Mouse (Mus musculus) liver, embryonic 11.5 days (tissue): ENCODE data around the gene Olfr984. TPM values are rescaled to one million over a fixed set of nuclear protein-coding genes. Genes with fewer than 3 reads are reported as not detected.

Experiments used
- ATAC-seq: fragments of 200-750 bp; cut with Nextera tagmentation; replicated peaks from 2 replicates; pipeline ENCODE4 v1.8.0; 2017; ENCODE audit warnings: moderate number of reproducible peaks, mild to moderate bottlenecking, moderate TSS enrichment, moderate library complexity; ENCODE audit not compliant: low FRiP score
- DNase-seq: peaks from one replicate; pipeline ENCODE4 v3.0.0-alpha.2; 2017; ENCODE audit warnings: low spot score
- H3K27ac ChIP-seq: fragments of 300-500 bp; sonication (generic); 2 replicates; pipeline ENCODE4 v1.5.1; 2014; ENCODE audit warnings: mild to moderate bottlenecking, low read depth, low read length, control low read depth
- H3K27me3 ChIP-seq: fragments of 300-500 bp; sonication (generic); replicated peaks from 2 replicates; pipeline ENCODE4 v1.6.1; 2014; ENCODE audit warnings: low read length, mixed read lengths; ENCODE audit not compliant: control insufficient read depth, insufficient read depth
- H3K36me3 ChIP-seq: fragments of 300-500 bp; sonication (generic); 2 replicates; pipeline ENCODE4 v1.6.1; 2014; ENCODE audit warnings: mild to moderate bottlenecking, low read length, moderate library complexity, mixed read lengths; ENCODE audit not compliant: control insufficient read depth, insufficient read depth
- H3K4me1 ChIP-seq: fragments of 300-500 bp; sonication (generic); replicated peaks from 2 replicates; pipeline ENCODE4 v1.6.1; 2014; ENCODE audit warnings: low read length, mixed read lengths; ENCODE audit not compliant: control insufficient read depth, insufficient read depth
- H3K4me2 ChIP-seq: fragments of 300-500 bp; sonication (generic); 2 replicates; pipeline ENCODE4 v1.6.1; 2014; ENCODE audit warnings: mild to moderate bottlenecking, control low read depth, moderate library complexity
- H3K4me3 ChIP-seq: fragments of 300-500 bp; sonication (generic); 2 replicates; pipeline ENCODE4 v1.5.1; 2014; ENCODE audit warnings: low read depth, low read length, control low read depth
- H3K9ac ChIP-seq: fragments of 300-500 bp; sonication (generic); 2 replicates; pipeline ENCODE4 v1.6.1; 2014; ENCODE audit warnings: low read depth, low read length, control low read depth
- H3K9me3 ChIP-seq: fragments of 300-500 bp; sonication (generic); 2 replicates; pipeline ENCODE4 v1.6.1; 2016; ENCODE audit warnings: low read length, inconsistent platforms, mixed read lengths; ENCODE audit not compliant: control insufficient read depth
- WGBS: fragments of 180-500 bp; shearing (Covaris S2); extraction: QIAGEN DNeasy Blood & Tissue Kit; methylation state at CpG from one replicate; pipeline ENCODE4 v1.1.7; 2014; 5-methylcytosine and 5-hydroxymethylcytosine counted together
- polyA plus RNA-seq: library from polyadenylated mRNA; unstranded; fragments of >200 nt; fragmentation: Nextera tagmentation; extraction: Ambion mirVana; gene quantifications from 2 replicates; pipeline ENCODE4 v1.2.1, GENCODE M21; 2014

Gene Olfr984
- not detected in 2 replicates for polyA plus RNA-seq

DNA sequence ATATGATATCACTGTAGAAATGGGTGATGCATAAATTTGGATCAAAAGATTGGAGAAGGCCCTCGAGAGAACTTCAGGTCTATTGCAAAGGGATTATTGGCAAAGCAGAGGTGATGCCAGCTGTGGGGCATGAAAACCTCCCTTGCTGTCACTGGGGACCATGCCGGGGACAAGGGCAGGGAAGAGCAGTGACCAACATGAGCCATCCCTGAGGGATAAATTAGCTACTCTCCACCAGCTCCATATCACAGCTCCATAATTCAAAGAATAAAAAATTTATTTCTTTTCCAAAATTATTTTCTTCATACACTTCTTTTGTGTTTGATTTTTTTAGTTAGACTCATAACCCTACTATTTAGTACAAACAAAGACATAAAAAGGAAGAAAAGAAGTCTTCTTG is at the start of gene Olfr984:
Gene Olfr984 (minus strand): TSS at position 101 of the 400 bp plus-strand sequence.
- Histone ChIP-seq H3K27me3 (no peaks in the 10 kb centered on the region), H3K9ac (no peak within 1 kb of the TSS), H3K9me3 (no peaks in the 10 kb centered on the region), H3K4me2 (no peak within 1 kb of the TSS), H3K4me1 (no peaks in the 10 kb centered on the region), H3K36me3 (no peaks in the 10 kb centered on the region), H3K27ac (no peak within 1 kb of the TSS), H3K4me3 (no peak within 1 kb of the TSS)
- ATAC-seq (no peak), DNase-seq (no peak)
- 83% methylated on average over 2 of the region's 2 CpGs for WGBS

DNA sequence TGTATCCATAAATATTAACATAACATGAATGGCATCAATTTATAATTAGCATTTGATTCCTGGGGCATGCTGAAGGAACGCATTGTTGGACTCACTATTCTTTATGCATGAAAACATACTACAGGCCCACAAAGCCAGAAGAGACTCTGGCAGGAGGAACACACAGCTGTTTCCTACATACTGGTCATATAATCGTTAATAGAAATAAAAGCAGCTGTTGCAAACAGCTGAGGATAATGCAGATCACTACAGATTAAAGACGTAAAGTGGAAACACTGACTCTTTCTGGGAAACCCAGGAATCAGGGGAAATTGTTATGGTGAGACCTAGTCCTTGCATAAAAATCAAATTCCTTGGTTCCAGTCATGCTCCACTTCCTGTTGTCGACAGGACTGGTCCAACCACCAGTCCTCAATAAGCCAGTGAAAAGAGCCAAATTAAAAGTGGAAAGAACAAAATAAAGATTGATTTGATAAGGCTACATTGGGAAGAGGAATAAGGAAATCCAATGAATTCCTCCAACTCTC is 41.2 kb upstream of the Olfr984 start:
- ATAC-seq = no peak
- no peak overlapping the region for H3K27ac ChIP-seq
- no peaks in the 10 kb centered on the region for H3K4me1 ChIP-seq
- DNase-seq = no peak
- H3K36me3 ChIP-seq = no peaks in the 10 kb centered on the region
- H3K4me2 ChIP-seq = no peak overlapping the region
- WGBS = 79% methylated on average over 4 of the region's 4 CpGs
- no peaks in the 10 kb centered on the region for H3K27me3 ChIP-seq
- no peaks in the 10 kb centered on the region for H3K9me3 ChIP-seq
- no peak overlapping the region for H3K9ac ChIP-seq
- no peak overlapping the region for H3K4me3 ChIP-seq

DNA sequence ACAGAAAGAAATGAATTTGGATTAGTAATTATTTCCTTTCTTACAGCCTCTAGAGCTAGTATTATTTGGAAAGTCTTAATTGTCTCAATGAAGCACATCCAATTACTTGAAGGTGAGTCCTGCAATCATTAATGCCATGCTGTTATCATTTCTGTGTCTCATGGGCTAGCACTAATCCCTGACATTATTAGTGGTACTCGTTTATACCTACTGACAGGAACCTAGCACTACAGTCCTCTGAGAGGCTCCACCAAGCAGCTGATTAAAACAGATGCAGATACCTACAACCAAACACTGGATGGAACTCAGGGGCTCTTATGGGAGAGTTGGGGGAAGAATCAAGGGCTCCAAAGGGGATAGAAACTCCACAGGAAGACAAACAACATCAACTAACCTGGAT is 27.5 kb upstream of the Olfr984 start:
- DNase-seq (no peak), ATAC-seq (no peak)
- H3K27me3 ChIP-seq = no peaks in the 10 kb centered on the region
- H3K4me3 ChIP-seq = no peak overlapping the region
- H3K4me2 ChIP-seq = no peak overlapping the region
- H3K9ac ChIP-seq = no peak overlapping the region
- 67% methylated on average over 1 of the region's 1 CpGs for WGBS
- no peaks in the 10 kb centered on the region for H3K36me3 ChIP-seq
- H3K9me3 ChIP-seq = no peaks in the 10 kb centered on the region
- no peak overlapping the region for H3K27ac ChIP-seq
- H3K4me1 ChIP-seq = no peaks in the 10 kb centered on the region

DNA sequence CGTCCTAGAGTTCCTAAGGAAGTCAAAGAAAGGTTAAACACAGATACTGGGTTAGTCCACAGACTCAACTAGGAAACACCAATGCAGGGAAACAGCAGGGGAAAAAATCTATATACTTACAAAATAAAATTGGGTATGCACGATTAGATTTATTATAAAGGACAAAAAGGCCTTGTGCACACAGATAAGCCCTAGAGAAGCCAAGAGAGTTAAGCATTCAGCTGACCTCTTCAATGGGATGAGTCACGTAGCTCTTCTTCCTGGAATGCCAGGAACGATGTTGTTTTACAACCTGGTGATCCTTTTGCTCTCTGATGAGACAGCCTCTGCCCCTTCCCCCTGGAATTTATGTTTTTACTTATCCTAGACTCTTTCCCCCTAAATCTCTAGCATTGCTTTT is 25.5 kb upstream of the Olfr984 start:
- ATAC-seq (no peak), DNase-seq (no peak)
- Histone ChIP-seq H3K9me3 (no peaks in the 10 kb centered on the region), H3K4me1 (no peaks in the 10 kb centered on the region), H3K4me3 (no peak overlapping the region), H3K27me3 (no peaks in the 10 kb centered on the region), H3K4me2 (no peak overlapping the region), H3K9ac (no peak overlapping the region), H3K27ac (no peak overlapping the region), H3K36me3 (no peaks in the 10 kb centered on the region)
- 56% methylated on average over 4 of the region's 4 CpGs for WGBS

DNA sequence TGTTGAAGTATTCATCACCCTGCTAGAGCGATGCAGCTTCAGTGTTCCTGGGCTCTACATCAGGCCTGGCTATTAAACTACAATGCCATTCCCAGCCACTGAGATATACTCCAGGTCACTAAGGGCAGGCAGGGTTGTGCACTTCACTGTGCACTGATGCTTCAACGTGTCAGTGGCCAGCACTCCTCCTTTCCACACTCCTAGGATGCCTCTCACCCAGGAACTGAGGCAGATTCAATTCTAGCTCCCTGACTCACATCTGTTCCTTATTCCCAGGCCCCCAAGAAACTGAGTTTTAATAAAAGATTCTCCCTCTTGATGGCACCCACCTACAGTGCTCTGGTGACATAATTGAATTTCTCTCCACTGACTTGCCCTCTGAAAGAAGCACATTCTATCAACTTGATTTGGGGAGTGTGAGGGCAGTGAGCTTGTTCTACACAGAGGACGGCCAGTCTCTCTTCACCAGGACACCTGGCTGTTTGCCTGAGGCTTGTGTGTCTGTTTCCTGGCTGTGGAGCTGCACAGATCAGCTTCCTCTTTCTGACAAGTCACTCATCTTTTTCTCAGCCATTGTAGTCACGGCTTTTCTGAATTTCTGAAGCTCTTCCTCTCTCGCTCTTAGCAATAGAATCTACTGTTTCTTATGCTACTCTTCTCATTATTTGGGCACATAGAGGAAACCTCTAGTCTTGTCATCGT is 23.1 kb upstream of the Olfr984 start:
- Histone ChIP-seq H3K36me3 (no peaks in the 10 kb centered on the region), H3K9ac (no peak overlapping the region), H3K27ac (no peak overlapping the region), H3K9me3 (no peaks in the 10 kb centered on the region), H3K27me3 (no peaks in the 10 kb centered on the region), H3K4me2 (no peak overlapping the region), H3K4me1 (no peaks in the 10 kb centered on the region), H3K4me3 (no peak overlapping the region)
- 63% methylated on average over 6 of the region's 6 CpGs for WGBS
- ATAC-seq (no peak), DNase-seq (no peak)

DNA sequence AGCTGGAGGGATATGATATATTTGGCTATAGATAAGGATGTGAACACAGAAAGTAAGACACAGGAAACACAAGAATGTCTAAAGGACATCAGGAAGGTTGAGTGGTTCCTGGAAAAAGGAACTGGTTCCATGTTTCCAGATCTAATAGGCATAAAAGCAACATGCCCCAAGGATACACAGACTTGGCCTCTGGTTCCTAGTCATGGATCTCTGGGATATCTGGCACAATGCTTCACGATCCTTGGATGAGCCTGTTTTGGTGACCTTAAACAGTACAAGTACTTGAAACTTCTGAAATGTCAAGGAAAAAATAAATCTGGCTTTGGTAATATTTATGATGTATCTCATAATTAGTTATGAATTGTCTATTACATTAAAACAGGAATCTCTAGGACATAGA is 16.6 kb upstream of the Olfr984 start:
- WGBS = 73% methylated on average over 1 of the region's 1 CpGs
- Histone ChIP-seq H3K9ac (no peak overlapping the region), H3K27ac (no peak overlapping the region), H3K4me2 (no peak overlapping the region), H3K36me3 (no peaks in the 10 kb centered on the region), H3K9me3 (no peaks in the 10 kb centered on the region), H3K4me1 (no peaks in the 10 kb centered on the region), H3K27me3 (no peaks in the 10 kb centered on the region), H3K4me3 (no peak overlapping the region)
- ATAC-seq (no peak), DNase-seq (no peak)

DNA sequence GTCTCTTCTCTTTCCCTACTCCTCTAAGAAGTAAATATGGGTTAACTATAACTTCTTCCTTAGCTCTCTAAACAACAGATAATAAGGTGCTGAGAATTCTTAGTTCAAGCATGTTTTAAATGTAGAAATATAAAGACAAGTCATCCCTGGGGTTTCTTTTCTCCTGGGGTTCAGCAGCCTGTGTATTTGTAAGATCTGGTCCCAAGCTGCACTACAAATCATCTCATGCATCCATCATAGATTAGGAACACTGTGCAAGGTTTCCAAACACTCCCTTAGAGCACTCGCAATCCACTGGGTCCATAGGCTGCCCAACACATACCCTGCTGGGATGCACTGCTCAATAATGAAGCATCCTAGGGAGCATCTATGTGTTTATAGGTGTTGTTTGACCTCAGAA is 16.1 kb upstream of the Olfr984 start, which contains the start of gene Olfr985:
Gene Olfr985 (minus strand): TSS at position 101 of the 400 bp plus-strand sequence.
- Histone ChIP-seq H3K4me1 (no peaks in the 10 kb centered on the region), H3K27me3 (no peaks in the 10 kb centered on the region), H3K36me3 (no peaks in the 10 kb centered on the region), H3K4me2 (no peak within 1 kb of the TSS), H3K4me3 (no peak within 1 kb of the TSS), H3K9ac (no peak within 1 kb of the TSS), H3K9me3 (no peaks in the 10 kb centered on the region), H3K27ac (no peak within 1 kb of the TSS)
- no peak for ATAC-seq
- 74% methylated on average over 1 of the region's 1 CpGs for WGBS
- no peak for DNase-seq

DNA sequence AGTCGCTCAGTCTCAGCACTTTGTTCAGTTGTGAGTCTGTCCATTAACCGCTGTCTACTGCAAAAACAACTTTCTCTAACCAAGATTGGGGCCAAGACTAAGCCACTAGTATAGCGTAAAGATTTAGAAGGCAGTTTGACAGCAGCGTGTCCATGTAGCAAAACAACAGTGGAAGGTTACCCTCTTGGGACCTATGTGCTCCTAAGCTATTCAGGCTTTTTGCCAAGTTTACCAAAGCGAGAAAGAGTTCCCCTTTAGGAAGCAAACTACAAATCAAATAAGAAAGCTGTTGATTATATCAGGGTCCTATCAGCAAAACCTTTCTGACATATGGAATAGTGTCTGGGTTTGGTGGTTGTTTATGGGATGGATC is 3.3 kb upstream of the Olfr984 start:
- 79% methylated on average over 5 of the region's 5 CpGs for WGBS
- Histone ChIP-seq H3K27me3 (no peaks in the 10 kb centered on the region), H3K36me3 (no peaks in the 10 kb centered on the region), H3K4me2 (no peak overlapping the region), H3K4me3 (no peak overlapping the region), H3K9me3 (no peaks in the 10 kb centered on the region), H3K27ac (no peak overlapping the region), H3K4me1 (no peaks in the 10 kb centered on the region), H3K9ac (no peak overlapping the region)
- ATAC-seq (no peak), DNase-seq (no peak)

DNA sequence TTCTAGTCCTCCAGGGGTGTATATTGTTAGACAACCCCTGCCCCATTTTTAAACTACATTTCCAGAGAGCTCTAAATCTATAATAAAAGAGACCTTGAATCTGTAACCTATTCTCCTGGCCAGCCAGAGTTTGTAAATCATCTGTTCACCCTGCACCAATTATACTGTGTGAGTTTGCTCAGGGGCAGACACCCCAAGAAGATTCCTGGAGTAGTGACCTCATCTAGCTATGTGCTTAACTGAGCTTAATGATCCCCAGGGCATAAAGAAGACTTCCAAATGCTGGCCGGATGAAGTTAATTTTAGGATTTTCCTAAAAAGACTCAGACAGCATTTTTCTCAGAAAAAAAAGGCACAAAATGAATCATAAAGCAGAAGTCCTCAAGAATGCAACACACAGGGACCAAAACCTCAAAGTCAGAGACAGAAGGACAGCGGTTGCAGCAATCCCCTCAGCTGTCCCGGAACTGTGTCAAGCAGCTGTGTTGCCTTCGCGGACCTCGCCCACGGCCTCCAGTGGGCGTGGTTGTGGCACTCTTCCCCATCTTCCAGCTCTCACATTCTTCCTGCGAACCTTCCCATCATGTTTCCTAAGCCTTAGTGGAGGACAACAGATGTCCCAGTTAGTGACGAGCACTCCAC is 2.8 kb upstream of the Olfr984 start:
- no peaks in the 10 kb centered on the region for H3K4me1 ChIP-seq
- ATAC-seq (no peak), DNase-seq (no peak)
- H3K4me3 ChIP-seq = no peak overlapping the region
- WGBS = 43% methylated on average over 10 of the region's 10 CpGs
- H3K36me3 ChIP-seq = no peaks in the 10 kb centered on the region
- H3K27ac ChIP-seq = no peak overlapping the region
- no peak overlapping the region for H3K9ac ChIP-seq
- H3K9me3 ChIP-seq = no peaks in the 10 kb centered on the region
- H3K4me2 ChIP-seq = no peak overlapping the region
- no peaks in the 10 kb centered on the region for H3K27me3 ChIP-seq
